Mouse (Mus musculus) stomach, postnatal 0 days (tissue): ENCODE data around the gene Chd9.

Experiments used
- CTCF ChIP-seq: IDR thresholded peaks from 2 replicates; pipeline ENCODE4 v1.5.1; 2016; ENCODE audit warnings: antibody characterized with exemption, low read depth, mild to moderate bottlenecking, moderate library complexity
- EP300 ChIP-seq: optimal IDR thresholded peaks from 2 replicates; pipeline ENCODE3; 2016; ENCODE audit warnings: antibody characterized with exemption

GRCm38 (mm10) chr8:90856171-90856570, 28.0 kb downstream of the Chd9 start:
- TF ChIP-seq CTCF (no peak), EP300 (no peak)
